Mouse (Mus musculus) liver, embryonic 11.5 days (tissue): ENCODE results near the gene Srd5a1. TPM values are rescaled to one million over a fixed set of nuclear protein-coding genes. Genes with fewer than 3 reads are reported as not detected.

ENCODE experiments used
- polyA plus RNA-seq: library from polyadenylated mRNA; unstranded; fragments of >200 nt; fragmentation: Nextera tagmentation; extraction: Ambion mirVana; gene quantifications from 2 replicates; pipeline ENCODE4 v1.2.1, GENCODE M21; 2014

Gene Srd5a1
- polyA plus RNA-seq, 1 experiment from 2014 or later = 9.9 TPM

Other genes starting within 250 kb of the Srd5a1 start
- 278 and 320 TPM in 2 replicates for gene Nsun2, start 77.7 kb downstream of the Srd5a1 start, polyA plus RNA-seq
- gene Tent4a, start 76.8 kb downstream of the Srd5a1 start, polyA plus RNA-seq = 5.3 and 6.2 TPM in 2 replicates
- 0.96 and 1.2 TPM in 2 replicates for gene Ube2ql1, start 128.4 kb upstream of the Srd5a1 start, polyA plus RNA-seq
- gene Med10, start 191.0 kb upstream of the Srd5a1 start, polyA plus RNA-seq = 107 and 121 TPM in 2 replicates